Mouse (Mus musculus) small intestine, adult 2 months (tissue): ENCODE data around the gene Rrbp1. TPM values are rescaled to one million over a fixed set of nuclear protein-coding genes. Genes with fewer than 3 reads are reported as not detected.

Source experiments
- H3K27ac ChIP-seq: fragments of 200-500 bp; 2 replicates; pipeline ENCODE4 v1.5.1; 2012; ENCODE audit warnings: low read depth, low read length, control low read depth, inconsistent platforms; ENCODE audit not compliant: insufficient read depth
- H3K27me3 ChIP-seq: fragments of 200-500 bp; 2 replicates; pipeline ENCODE4 v1.6.1; 2012; ENCODE audit warnings: mild to moderate bottlenecking, moderate library complexity, low read length, inconsistent platforms; ENCODE audit not compliant: control insufficient read depth, insufficient read depth
- H3K36me3 ChIP-seq: fragments of 200-500 bp; 2 replicates; pipeline ENCODE4 v1.6.1; 2012; ENCODE audit warnings: mild to moderate bottlenecking, low read length, control low read depth, inconsistent platforms; ENCODE audit not compliant: control insufficient read depth, insufficient read depth
- H3K4me1 ChIP-seq: fragments of 200-500 bp; 2 replicates; pipeline ENCODE4 v1.6.1; 2012; ENCODE audit warnings: low read length, inconsistent platforms, mixed read lengths; ENCODE audit not compliant: control insufficient read depth, insufficient read depth, insufficient read length
- H3K4me3 ChIP-seq: fragments of 200-500 bp; 2 replicates; pipeline ENCODE4 v1.5.1; 2012; ENCODE audit warnings: low read depth, mild to moderate bottlenecking, control low read depth, inconsistent platforms, low read length, moderate library complexity
- CTCF ChIP-seq: fragments of 200-500 bp; IDR thresholded peaks from 2 replicates; pipeline ENCODE4 v1.5.1; 2012; ENCODE audit warnings: low read depth, mild to moderate bottlenecking, control low read depth, inconsistent platforms, low read length, moderate library complexity, mixed read lengths; ENCODE audit not compliant: insufficient replicate concordance, insufficient read length; ENCODE audit errors: extremely low read depth
- POLR2A ChIP-seq: fragments of 200-500 bp; IDR thresholded peaks from 2 replicates; pipeline ENCODE4 v1.6.1; 2012; ENCODE audit warnings: low read depth, mild to moderate bottlenecking, control low read depth, inconsistent platforms, low read length, moderate library complexity
- WGBS: fragments of 180-500 bp; shearing (Covaris S2); methylation state at CpG from one replicate; pipeline ENCODE4 v1.1.7; 2018; 5-methylcytosine and 5-hydroxymethylcytosine counted together
- polyA plus RNA-seq: library from polyadenylated mRNA; depleted of rRNA; stranded (reverse); fragments of >200 nt; gene quantifications from 2 replicates; pipeline ENCODE4 v1.2.3, GENCODE M21; 2012

Rrbp1 gene
- polyA plus RNA-seq, 1 experiment: 144 TPM

- no peak for TF ChIP-seq CTCF
- no peak for TF ChIP-seq POLR2A
- H3K27me3 ChIP-seq: no peaks in the 10 kb centered on the region
- H3K4me1 ChIP-seq: peaks cover 43% of the 10 kb centered on the region
- H3K4me3 ChIP-seq: no peak overlapping the region
- WGBS: 70% methylated on average over 6 of the region's 6 CpGs
- peaks cover 9% of the 10 kb centered on the region for H3K36me3 ChIP-seq
- H3K27ac ChIP-seq: no peak overlapping the region
Observed at GRCm38 (mm10) chr2:144006686-144007085, 4.4 kb downstream of the Rrbp1 start.

DNA sequence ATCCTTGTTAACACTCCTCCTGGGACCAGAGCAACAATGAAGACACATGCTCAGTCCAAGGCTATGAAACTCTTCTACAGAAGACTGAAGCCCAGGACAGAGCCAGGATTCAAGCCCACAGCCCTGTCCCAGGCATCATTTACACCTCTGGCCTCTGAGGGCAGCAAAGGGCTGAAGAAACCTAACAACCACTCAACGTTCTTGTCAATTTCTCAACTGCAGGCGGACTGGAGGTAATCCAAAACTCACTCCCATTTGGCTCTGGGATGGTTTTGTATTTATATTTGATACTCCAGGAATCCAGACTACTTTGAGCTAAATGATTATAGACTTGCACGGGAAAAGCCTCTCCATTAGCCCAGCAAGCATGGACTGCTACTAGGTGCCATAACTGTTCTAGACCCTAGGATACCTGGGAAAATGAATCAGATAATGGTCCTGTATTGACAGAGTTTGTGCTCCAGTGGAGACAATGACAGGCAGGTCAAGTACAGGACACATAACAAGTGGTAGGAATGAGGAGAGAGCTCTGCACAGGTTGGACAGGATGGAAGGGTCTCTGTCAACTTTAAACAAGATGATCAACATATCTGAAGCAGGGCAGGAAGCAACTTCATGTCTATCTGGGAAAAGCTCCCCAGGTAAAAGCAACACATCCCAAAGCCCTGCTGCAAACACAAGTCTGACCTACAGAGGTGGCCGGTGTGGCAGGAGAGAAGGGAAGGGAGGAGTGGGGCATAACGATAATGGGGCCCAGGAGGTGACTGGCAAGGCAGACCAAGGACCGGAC lies 5.7 kb downstream of the Rrbp1 start:
- WGBS: 40% methylated on average over 6 of the region's 6 CpGs
- Histone ChIP-seq H3K27ac (no peak overlapping the region), H3K4me3 (no peak overlapping the region), H3K27me3 (no peaks in the 10 kb centered on the region), H3K36me3 (peaks cover 10% of the 10 kb centered on the region), H3K4me1 (peaks cover 41% of the 10 kb centered on the region)
- TF ChIP-seq CTCF: no peak
- no peak for TF ChIP-seq POLR2A

GRCm38 (mm10) chr2:144003544-144003943 lies 7.5 kb downstream of the Rrbp1 start:
- no peak for TF ChIP-seq CTCF
- no peak for TF ChIP-seq POLR2A
- Histone ChIP-seq H3K27me3 (no peaks in the 10 kb centered on the region), H3K4me3 (no peak overlapping the region), H3K27ac (no peak overlapping the region), H3K4me1 (peaks cover 33% of the 10 kb centered on the region), H3K36me3 (peaks cover 6% of the 10 kb centered on the region)
- WGBS: 23% methylated on average over 2 of the region's 2 CpGs

- TF ChIP-seq CTCF (no peak), POLR2A (no peak)
- H3K27me3 ChIP-seq: no peaks in the 10 kb centered on the region
- 30% methylated on average over 5 of the region's 5 CpGs for WGBS
- H3K27ac ChIP-seq: peak overlapping the region; percentile 76
- no peak overlapping the region for H3K4me3 ChIP-seq
- peaks cover 7% of the 10 kb centered on the region for H3K36me3 ChIP-seq
- peaks cover 32% of the 10 kb centered on the region for H3K4me1 ChIP-seq
Observed at GRCm38 (mm10) chr2:144002229-144002984, 8.7 kb downstream of the Rrbp1 start.

GRCm38 (mm10) chr2:143992977-143993376 lies 18.1 kb downstream of the Rrbp1 start:
- peaks cover 12% of the 10 kb centered on the region for H3K36me3 ChIP-seq
- peaks cover 27% of the 10 kb centered on the region for H3K4me1 ChIP-seq
- no peak overlapping the region for H3K27ac ChIP-seq
- TF ChIP-seq POLR2A (no peak), CTCF (no peak)
- 56% methylated on average over 1 of the region's 1 CpGs for WGBS
- no peak overlapping the region for H3K4me3 ChIP-seq
- no peaks in the 10 kb centered on the region for H3K27me3 ChIP-seq

DNA sequence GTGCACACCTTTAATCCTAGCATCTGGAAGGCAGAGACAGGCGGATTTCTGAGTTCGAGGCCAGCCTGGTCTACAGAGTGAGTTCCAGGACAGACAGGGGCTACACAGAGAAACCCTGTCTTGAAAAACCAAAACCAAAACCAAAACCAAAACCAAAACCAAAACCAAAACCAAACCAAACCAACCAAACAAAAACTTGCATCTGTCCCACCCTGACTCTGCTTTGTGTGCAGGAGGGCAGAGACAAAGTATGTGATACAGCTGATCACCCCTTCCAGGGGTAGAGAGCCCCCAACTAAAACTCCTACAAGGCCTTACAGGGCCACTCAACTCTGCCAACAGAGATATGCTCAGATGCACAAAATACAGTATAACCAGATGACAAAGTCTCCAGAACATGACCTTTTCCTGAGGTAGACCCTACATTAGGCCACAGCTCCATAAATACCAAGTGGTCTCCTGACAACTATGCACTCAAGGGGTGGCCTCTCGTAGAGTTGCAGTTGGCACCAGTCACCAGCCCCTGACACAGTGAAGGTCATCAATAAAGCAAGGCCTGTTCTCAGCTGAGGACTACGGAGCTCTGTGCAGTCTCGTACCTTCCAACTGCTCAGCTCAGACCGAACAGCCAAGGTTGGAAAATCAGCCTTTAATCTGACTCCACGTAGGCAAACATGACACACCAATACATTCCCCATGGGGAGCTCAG lies 18.9 kb downstream of the Rrbp1 start:
- Histone ChIP-seq H3K36me3 (peaks cover 18% of the 10 kb centered on the region), H3K27me3 (no peaks in the 10 kb centered on the region), H3K27ac (peak overlapping the region; percentile 68), H3K4me1 (peaks cover 25% of the 10 kb centered on the region), H3K4me3 (no peak overlapping the region)
- TF ChIP-seq CTCF (no peak), POLR2A (no peak)
- WGBS: 81% methylated on average over 7 of the region's 7 CpGs

DNA sequence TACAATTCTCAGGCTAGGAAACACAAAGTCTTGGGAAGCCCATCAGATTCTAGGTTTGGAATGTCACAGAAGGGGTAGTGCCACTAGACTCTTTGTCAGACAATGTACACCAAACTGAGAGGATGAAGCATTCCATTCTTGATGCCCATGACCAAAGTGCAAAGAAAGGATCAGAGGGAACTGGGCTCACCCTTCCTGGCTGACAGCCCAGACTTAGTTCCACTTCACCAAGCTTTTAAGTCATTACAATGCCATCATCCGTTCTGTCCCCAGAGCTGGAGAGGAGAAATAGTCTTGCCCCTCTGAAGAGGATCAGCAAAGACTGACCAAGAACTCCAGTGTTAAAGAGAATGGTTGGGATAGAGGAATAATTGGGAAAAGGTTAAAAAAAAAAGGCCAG lies 20.1 kb downstream of the Rrbp1 start:
- no peaks in the 10 kb centered on the region for H3K27me3 ChIP-seq
- peak overlapping the region; percentile 26; the same call in 1 of the 2 replicates for H3K27ac ChIP-seq
- TF ChIP-seq POLR2A (no peak), CTCF (no peak)
- peaks cover 20% of the 10 kb centered on the region for H3K36me3 ChIP-seq
- peaks cover 25% of the 10 kb centered on the region for H3K4me1 ChIP-seq
- WGBS: 11% methylated on average over 1 of the region's 1 CpGs
- H3K4me3 ChIP-seq: no peak overlapping the region
